Mouse (Mus musculus) spleen, postnatal 36 days (tissue): ENCODE measurements around the gene Taf1b.

Experiments
- DNase-seq, 2 experiments: peaks; one replicate each; pipeline ENCODE4 v3.0.0; 2022; ENCODE audit warnings: low spot score in 2 of 2, mixed read lengths in 1 of 2

Gene Taf1b

DNA sequence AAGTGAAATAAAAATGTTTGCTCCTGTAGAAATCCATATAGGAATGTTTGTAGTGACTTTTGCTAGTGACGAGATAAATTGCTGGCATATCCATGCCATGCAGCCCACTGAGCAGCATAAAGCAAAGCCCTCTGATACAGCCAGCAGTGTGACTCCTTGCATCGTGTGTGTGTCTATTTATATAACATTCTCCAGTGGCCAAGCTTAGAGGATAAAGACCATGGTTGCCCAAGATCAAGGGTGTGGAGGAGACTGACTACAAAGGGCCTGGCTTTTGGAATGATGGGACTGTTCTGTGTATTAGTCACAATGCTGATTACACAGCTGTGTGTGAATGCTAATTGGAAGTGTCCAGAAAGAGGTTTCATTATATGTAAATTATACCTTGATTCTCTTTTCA is 54.4 kb downstream of the Taf1b start:
- no peak for DNase-seq

DNA sequence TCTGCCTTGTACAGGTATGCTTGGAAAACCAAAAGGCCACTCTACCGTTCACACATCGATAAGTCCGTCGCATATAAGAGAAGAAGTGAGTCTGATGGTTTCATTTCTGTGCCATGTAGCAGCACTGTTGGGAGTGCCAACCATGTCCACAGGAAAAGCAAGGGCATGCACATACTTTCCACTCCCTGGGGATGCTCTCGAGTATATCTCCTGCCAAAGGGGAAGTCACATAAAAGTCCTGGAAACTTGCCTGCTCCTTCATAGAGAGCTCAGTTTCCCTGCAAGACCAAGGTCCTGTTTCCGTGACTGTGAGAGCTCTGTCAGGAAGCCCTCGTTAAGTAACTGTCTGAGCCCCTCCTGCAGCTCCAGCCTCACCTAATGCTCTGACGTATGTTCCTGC is 57.8 kb downstream of the Taf1b start:
- DNase-seq = no peak

GRCm38 (mm10) chr12:24563395-24563960 is 65.3 kb downstream of the Taf1b start:
- DNase-seq = no peak

DNA sequence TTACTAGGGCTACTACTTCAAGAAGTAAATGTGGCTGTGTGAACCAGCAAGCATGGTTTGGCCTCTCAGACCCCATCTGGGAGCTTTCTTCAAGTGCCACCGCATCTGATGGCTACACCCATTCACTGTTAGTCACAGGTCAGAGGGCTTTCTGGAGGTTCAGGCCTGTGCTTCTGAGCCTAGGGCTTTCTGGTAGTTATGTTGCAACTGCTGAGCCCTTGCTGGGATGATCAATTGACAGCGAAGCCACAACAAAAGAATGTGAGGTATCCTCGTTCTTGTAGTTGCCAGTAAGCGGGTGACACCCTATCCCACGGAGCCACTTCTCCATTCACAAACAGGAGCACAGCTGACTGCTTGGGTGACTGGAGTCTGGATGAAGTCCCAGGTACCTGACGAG is 67.2 kb downstream of the Taf1b start:
- no peak for DNase-seq

DNA sequence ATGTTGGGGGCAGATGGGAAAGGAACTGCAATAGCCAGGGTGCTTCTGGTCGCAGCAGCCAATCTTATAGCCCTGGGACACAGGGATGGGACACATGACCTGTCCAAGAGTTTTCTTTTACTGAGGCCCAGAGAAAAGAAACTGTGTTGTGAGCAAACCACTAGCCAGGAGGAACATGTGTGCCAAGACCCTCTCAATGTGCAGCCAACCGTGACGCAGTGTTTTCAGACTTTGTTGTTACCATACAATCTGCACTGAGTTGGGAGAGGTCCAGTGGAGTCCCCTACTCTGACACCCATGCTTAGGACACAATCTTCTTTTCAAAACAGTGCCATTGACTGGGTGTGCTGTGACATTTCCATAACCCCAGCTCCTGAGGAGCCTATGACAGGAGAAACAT is 69.4 kb downstream of the Taf1b start:
- DNase-seq = no peak

GRCm38 (mm10) chr12:24571523-24572392 is 73.6 kb downstream of the Taf1b start, which contains the start of gene Grhl1:
Grhl1 (plus strand) TSS chr12:24572283.
- peak; percentile 92 to 94 for DNase-seq

- DNase-seq = no peak
These were observed 74.5 kb downstream of the Taf1b start for GRCm38 (mm10) chr12:24572421-24573274.

DNA sequence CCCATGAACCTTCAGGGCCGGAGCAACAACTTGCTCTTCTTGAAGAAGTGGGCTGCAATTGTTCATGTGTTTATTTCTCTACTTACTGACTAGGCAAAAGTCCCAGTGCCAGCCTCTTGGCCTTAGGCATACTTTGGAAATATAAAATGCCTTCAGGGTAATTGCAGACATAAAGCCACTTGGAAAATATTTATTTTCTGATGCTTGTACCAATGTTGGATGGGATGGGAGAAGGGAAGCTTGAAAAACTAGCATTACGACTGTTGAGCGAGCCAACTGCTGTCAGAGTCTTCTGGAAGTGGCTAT is 75.1 kb downstream of the Taf1b start:
- no peak for DNase-seq

DNA sequence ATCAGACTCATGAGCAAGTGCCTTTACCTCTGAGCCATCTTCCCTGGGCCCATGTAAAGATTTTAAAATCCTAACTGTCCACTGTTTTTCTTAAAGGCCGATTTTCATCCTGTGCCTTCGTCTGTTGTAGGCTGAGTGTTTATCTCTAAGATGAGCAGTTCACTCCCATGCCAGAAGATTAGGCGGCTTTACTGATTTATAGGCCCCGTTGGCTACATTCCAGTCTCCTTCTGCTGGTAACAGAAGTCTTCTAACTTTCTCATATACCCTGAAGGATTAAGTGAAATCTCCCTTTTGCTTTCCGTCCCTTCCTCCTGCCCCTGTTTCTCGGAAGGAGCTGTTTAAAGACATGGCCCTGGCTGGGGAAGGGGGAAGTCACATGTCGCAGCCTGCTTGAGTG is 76.7 kb downstream of the Taf1b start:
- DNase-seq = no peak

- no peak for DNase-seq
These were observed 82.3 kb downstream of the Taf1b start for GRCm38 (mm10) chr12:24580452-24580851.

DNA sequence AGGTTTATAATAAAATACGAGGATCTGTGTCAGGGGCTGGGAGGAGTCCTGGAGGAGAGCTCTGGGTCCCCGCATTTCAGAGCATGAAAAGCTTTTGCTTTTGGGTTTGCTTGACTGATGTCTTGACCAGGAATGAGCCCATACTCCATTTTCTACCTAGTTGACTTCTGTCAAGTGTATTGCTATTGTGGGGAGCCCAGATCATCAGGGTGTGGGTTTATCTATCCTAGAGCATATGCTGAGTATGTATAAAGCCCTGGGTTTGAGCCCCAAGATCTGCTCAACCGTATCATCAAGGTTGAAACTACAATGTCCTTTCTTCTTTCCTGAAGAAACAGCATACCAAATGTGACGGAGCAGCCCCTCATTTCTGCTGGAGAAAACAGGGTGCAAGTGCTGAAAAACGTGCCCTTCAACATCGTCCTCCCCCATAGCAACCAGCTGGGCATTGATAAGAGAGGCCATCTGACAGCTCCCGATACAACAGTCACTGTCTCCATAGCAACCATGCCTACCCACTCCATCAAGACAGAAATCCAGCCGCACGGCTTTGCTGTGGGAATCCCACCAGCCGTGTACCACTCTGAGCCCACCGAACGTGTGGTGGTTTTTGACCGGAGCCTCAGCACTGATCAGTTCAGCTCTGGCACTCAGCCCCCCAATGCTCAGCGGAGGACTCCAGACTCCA is 83.0 kb downstream of the Taf1b start:
- DNase-seq = no peak

DNA sequence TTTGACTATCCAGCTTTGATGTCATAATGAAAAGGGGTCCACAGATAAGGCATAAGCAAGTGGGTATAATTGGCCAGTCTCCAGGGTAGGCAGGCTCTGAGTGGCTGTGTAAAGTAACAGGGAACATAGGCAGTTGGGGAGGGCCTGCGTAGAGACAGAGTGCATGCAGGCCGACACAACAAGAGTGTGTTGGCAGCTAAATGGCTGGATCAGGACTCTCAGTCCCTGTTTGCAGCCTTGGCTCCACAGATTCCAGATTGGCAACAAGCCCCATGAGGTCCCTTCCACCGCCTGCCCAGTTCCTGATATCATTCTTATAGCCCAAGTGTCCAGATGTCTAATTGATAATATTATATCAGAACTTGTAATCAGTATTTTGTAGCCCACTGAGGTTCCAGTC is 85.5 kb downstream of the Taf1b start:
- no peak for DNase-seq

GRCm38 (mm10) chr12:24584835-24585234 is 86.7 kb downstream of the Taf1b start:
- no peak for DNase-seq

- DNase-seq = no peak
These were observed 88.0 kb downstream of the Taf1b start for GRCm38 (mm10) chr12:24586193-24586592.

- no peak for DNase-seq
These were observed 92.2 kb downstream of the Taf1b start for GRCm38 (mm10) chr12:24590371-24590770.

DNA sequence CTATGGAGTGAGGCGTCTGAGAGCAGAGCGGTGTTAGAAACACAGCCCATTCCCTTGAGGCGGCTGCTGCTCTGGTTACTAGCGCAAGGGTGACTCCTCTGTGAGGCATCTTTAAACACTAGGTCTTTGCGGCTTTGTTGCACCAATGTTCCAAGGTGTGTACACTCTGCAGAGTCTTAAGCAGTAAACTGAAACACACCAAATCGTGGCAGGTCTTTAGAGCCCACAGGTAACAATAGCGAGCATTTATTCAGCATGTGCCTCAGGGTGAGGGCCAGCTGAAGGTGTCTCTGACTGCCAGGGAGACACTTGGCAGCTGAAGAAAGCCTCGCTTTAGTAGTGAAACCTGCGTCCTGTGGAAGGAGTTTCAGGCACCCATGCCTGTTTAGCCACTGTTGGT is 93.9 kb downstream of the Taf1b start:
- DNase-seq = no peak

DNA sequence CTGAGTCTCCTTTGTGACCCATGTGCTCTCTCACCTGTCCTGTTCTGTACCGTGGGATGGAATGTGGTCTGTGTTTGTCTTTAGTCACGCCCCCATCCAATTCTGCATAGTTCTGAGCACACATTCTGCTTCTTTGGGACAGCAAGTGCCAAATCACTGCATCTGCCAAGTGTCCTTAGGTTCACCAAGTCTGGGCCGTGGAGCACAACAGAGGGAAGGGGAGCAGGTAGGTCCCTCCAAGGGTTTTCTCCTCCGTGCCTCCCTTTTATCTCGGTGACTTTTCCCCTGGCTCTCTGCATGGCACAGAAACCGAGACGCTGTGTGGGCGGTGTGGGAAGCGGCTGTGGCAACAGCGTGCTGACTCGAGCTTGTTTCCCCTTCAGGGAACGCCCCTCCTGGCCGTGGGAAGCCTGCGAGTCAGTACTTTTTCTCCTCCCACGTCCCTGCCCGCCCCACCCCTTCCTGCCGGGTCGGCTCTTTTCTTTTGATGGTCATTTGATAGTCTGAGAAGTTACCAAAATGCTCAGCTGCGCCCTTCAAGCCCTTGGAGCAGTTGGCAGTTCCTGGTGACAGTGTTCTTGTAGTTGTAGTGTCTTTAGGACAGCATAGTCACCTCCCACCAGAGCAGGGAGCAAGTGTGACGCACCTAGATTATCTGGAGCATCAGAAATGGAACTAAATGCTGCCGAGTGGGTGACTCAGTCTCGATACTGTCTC is 95.0 kb downstream of the Taf1b start:
- DNase-seq = peak; percentile 83 to 84

GRCm38 (mm10) chr12:24597376-24597775 is 99.2 kb downstream of the Taf1b start:
- DNase-seq = no peak

DNA sequence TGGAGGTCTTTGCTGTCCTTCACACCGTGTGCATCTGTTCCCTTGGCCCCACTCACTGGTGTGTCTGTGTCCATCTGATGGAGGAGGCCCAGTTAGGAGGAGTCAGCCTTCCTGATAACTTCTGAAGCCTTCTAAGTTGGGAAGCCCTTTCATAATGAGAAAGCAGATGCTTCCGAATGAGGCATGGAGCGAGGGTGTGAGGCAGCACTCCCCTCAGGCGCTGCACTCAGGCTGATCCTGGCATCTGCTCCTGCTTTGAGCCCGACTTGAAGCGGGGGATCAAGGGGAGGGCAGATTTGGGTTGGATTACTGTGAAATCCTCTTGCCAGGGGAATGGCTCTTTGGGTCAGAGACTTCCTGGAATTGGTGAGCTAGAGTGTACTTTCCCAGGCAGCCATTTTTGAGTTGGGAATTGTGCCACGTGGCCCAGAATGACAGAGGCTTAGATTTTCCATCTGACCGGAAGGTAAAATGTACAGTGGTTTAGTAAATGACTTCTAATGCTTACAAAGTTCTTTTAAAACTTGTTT is 101.3 kb downstream of the Taf1b start:
- no peak for DNase-seq

DNA sequence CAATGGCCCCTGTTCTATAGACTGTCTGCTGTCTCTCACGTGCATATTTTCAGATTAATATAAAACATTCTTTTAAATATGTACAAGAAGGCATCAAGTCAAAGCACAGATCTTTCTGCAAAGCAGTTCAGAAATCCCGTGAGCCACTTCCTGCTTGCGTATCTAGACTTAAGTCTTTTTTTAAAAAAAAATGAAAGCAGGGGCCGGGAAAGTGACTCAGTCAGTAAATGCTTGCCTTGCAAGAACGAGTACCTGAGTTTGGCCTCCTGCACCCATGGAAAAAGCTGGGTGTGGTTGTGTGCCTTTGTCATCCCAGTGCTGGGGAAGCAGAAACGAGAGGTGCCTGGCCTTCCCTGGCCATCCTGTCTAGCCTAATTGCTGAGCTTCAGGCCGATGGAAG is 101.9 kb downstream of the Taf1b start:
- DNase-seq = no peak

DNA sequence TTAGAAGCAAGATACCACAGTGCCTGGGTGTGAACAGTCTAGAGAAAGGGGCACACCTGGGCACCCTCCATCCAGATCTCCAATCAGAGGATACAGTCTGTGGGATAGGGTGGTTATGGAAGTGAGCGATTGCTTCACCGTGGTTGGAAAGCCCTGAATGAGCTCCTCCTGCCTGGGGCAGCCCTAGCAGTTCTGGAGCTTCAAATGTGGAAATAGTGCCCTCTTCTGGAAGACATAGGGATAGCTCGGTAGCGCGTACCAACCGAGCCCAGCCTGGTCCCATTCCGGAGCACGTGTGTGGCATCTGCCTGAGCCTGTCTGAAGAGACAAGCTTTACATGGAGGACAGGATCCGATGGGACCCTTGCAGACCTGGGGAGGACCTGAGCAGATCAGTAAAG is 102.6 kb downstream of the Taf1b start:
- DNase-seq = peak; percentile 61 to 65
